Comparison of ENCODE assay signal across 9 mouse cellular contexts in the genomic region with DNA sequence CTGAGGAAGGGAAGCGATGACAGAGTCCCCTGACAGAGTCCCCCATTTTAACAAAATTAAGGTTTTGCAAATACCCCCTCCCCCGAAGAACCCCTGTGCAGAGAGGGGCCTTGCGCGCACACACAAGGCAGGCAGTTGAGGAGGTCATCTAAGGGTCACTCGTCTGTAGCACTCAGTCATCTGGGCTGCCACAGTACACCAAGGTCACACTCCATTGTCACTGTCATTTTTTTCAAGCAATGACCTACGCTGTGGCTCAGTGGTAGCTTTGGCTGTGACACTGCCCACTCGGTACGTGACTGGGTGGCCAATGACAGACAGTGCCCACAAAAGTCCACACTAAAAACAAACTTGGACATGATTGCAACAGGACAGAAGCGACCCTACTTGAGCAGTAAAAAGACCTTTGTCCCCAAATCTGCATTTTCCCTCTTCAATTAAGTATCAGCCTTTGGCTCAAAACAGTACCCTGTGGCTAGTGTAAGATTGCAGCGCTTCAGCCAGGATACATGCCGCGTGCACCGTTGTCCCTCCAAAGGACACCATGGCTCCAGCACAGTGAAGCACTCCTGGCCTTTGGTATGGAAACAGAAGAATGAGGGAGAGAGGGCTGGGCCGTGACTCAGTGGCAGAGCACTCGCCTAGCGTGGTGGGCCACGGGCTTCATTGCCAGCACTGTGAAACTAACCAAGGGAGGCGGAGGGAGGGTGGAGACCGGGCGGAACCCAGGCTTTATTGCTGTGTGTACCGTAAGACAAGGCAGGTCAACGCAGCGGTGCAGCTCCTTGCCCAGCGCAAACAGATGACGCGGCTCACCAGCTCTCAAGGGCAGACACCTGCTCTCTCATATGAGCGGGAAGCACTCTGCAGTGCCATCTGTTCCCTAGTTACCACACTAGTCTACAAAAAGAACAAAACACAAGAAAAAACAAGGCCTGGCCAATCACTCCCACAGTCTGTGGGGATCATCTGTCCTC. TPM values are rescaled to one million over a fixed set of nuclear protein-coding genes. Genes with fewer than 3 reads are reported as not detected.
DNase-seq lines count a peak whose midpoint lies in the region; ATAC-seq and TF ChIP-seq lines count a peak whose summit lies in the region.
"Had no signal": no experiment of that assay in that cellular context is flagged by ENCODE, and none has a peak within 500 bp of the region (broad histone marks: within the 10 kb centered on the region; RNA-seq: fewer than 3 reads in every experiment).

No protein-coding gene starts in this region.

- no peaks in the 10 kb centered on the region for H3K9me3 ChIP-seq in lung, embryonic 16.5 days (ENCODE audit: control insufficient read depth, low read length)
- H3K9me3 ChIP-seq in kidney, embryonic 16.5 days (ENCODE audit: low read length) = no peaks in the 10 kb centered on the region
- H3K9me3 ChIP-seq in liver, embryonic 13.5 days (replicated peaks) = no peaks in the 10 kb centered on the region
- H3K9me3 ChIP-seq: G1E had no signal

- no peak overlapping the region for H3K4me2 ChIP-seq in lung, embryonic 16.5 days (ENCODE audit: low read depth, low read length)
- no peak overlapping the region for H3K4me2 ChIP-seq in kidney, embryonic 16.5 days (replicated peaks; ENCODE audit: low read depth, low read length)
- no peak overlapping the region for H3K4me2 ChIP-seq in liver, embryonic 13.5 days

- no peaks in the 10 kb centered on the region for H3K36me3 ChIP-seq in lung, embryonic 16.5 days (ENCODE audit: control insufficient read depth, insufficient read depth, low read length)
- H3K36me3 ChIP-seq in kidney, embryonic 16.5 days (ENCODE audit: insufficient read depth, low read length) = 0 out of 2 replicates have a peak, but pooled peaks cover 15% of the 10 kb centered on the region
- peaks cover 31% of the 10 kb centered on the region for H3K36me3 ChIP-seq in liver, embryonic 13.5 days
- peaks cover 45% of the 10 kb centered on the region for H3K36me3 ChIP-seq in small intestine, adult 2 months (ENCODE audit: control insufficient read depth, insufficient read depth, low read length)
- H3K36me3 ChIP-seq: G1E had no signal

- H3K27ac ChIP-seq in lung, embryonic 16.5 days (ENCODE audit: low read length) = no peak overlapping the region
- H3K27ac ChIP-seq in cerebellum, adult 2 months (ENCODE audit: insufficient read depth, low read length) = peak overlapping the region; percentile 81
- 0 out of 2 replicates have a peak overlapping the region, but pooled peaks have one; percentile 25 for H3K27ac ChIP-seq in kidney, embryonic 16.5 days (ENCODE audit: low read length)
- peak overlapping the region; percentile 32; the same call in 1 of the 2 replicates for H3K27ac ChIP-seq in liver, embryonic 13.5 days
- H3K27ac ChIP-seq in small intestine, adult 2 months (ENCODE audit: insufficient read depth, low read depth, low read length) = peak overlapping the region; percentile 46; the same call in 1 of the 2 replicates

- ATAC-seq in lung, embryonic 16.5 days (ENCODE audit: low read depth) = peak; percentile 29; the same call in 1 of the 2 replicates
- peak; percentile 39 for ATAC-seq in kidney, embryonic 16.5 days (ENCODE audit: low FRiP score, low TSS enrichment)
- no peak; the same call in 1 of the 2 replicates for ATAC-seq in liver, embryonic 13.5 days (ENCODE audit: low read depth)
- no peak for ATAC-seq in erythroblast, adult 5-6 weeks (replicated peaks; ENCODE audit: low FRiP score, poor library complexity, severe bottlenecking)

- H3K4me1 ChIP-seq in lung, embryonic 16.5 days (replicated peaks; ENCODE audit: control insufficient read depth, insufficient read depth, low read length) = peaks cover 4% of the 10 kb centered on the region; the same call in 1 of the 2 replicates
- H3K4me1 ChIP-seq in cerebellum, adult 2 months (ENCODE audit: control insufficient read depth, insufficient read depth, low read length) = peaks cover 25% of the 10 kb centered on the region
- H3K4me1 ChIP-seq in kidney, embryonic 16.5 days (ENCODE audit: insufficient read depth, low read length) = peaks cover 21% of the 10 kb centered on the region
- H3K4me1 ChIP-seq in liver, embryonic 13.5 days (replicated peaks) = peaks cover 37% of the 10 kb centered on the region
- H3K4me1 ChIP-seq in small intestine, adult 2 months (ENCODE audit: control insufficient read depth, insufficient read depth, insufficient read length, low read length) = peaks cover 16% of the 10 kb centered on the region

- WGBS in lung, embryonic 16.5 days = 67% methylated on average over 27 of the region's 27 CpGs
- WGBS in cerebellum, adult 2 months = 36% methylated on average over 27 of the region's 27 CpGs
- WGBS in kidney, embryonic 16.5 days = 55% methylated on average over 27 of the region's 27 CpGs
- WGBS in liver, embryonic 13.5 days (ENCODE audit: insufficient replicate concordance) = 77% methylated on average over 27 of the region's 27 CpGs
- WGBS in small intestine, adult 2 months = 56% methylated on average over 27 of the region's 27 CpGs

- no peak overlapping the region for H3K4me3 ChIP-seq in lung, embryonic 16.5 days (ENCODE audit: low read length)
- H3K4me3 ChIP-seq in cerebellum, adult 2 months (replicated peaks; ENCODE audit: insufficient read depth, low read depth, low read length) = no peak overlapping the region
- no peak overlapping the region for H3K4me3 ChIP-seq in kidney, embryonic 16.5 days (ENCODE audit: low read length)
- no peak overlapping the region for H3K4me3 ChIP-seq in liver, embryonic 13.5 days (replicated peaks)
- no peak overlapping the region for H3K4me3 ChIP-seq in small intestine, adult 2 months (ENCODE audit: low read depth, low read length)

- TF ChIP-seq CTCF in cerebellum, adult 2 months (IDR thresholded peaks at IDR 0.05; ENCODE audit: borderline replicate concordance, insufficient read depth, low read depth, low read length) = no peak
- no peak for TF ChIP-seq CTCF in small intestine, adult 2 months (IDR thresholded peaks at IDR 0.05; ENCODE audit: extremely low read depth, insufficient read length, insufficient replicate concordance, low read depth, low read length)

- TF ChIP-seq POLR2A in cerebellum, adult 2 months (IDR thresholded peaks at IDR 0.05; ENCODE audit: borderline replicate concordance, insufficient read depth, low read length) = no peak
- TF ChIP-seq POLR2A in small intestine, adult 2 months (IDR thresholded peaks at IDR 0.05; ENCODE audit: low read depth, low read length) = no peak

- no peak overlapping the region for H3K9ac ChIP-seq in lung, embryonic 16.5 days (ENCODE audit: low read length)
- no peak overlapping the region for H3K9ac ChIP-seq in kidney, embryonic 16.5 days (replicated peaks; ENCODE audit: low read length)
- no peak overlapping the region for H3K9ac ChIP-seq in liver, embryonic 13.5 days

- H3K27me3 ChIP-seq in lung, embryonic 16.5 days (ENCODE audit: control insufficient read depth, insufficient read depth, low read depth, low read length) = no peaks in the 10 kb centered on the region
- H3K27me3 ChIP-seq in cerebellum, adult 2 months (ENCODE audit: control insufficient read depth, insufficient read depth, low read length) = no peaks in the 10 kb centered on the region
- no peaks in the 10 kb centered on the region for H3K27me3 ChIP-seq in kidney, embryonic 16.5 days (ENCODE audit: insufficient read depth, low read length)
- H3K27me3 ChIP-seq in liver, embryonic 13.5 days = no peaks in the 10 kb centered on the region
- H3K27me3 ChIP-seq in small intestine, adult 2 months (ENCODE audit: control insufficient read depth, insufficient read depth, low read length) = no peaks in the 10 kb centered on the region

- no peak for DNase-seq in lung, postnatal 36 days
- DNase-seq in cerebellum, adult 2 months = peak; percentile 81 to 86
- peak; percentile 2 for DNase-seq in gastrocnemius, adult 8-10 months (ENCODE audit: low spot score in 2 of 2)
- no peak for DNase-seq in liver, embryonic 13.5 days

RNA-seq across cellular contexts. Expression of gene B4galt5, which starts 50.0 kb away (rescaled TPM):
- polyA plus RNA-seq in lung, embryonic 16.5 days (2015; fragmentation: Nextera tagmentation; extraction: Ambion mirVana) = 7.3 and 8.3 TPM in 2 replicates
- polyA plus RNA-seq in cerebellum, adult 2 months (2012; rRNA removed) = 53.5 and 59.4 TPM in 2 replicates
- total RNA-seq in gastrocnemius, adult 8-10 months (2022) = 10 to 100 TPM in 1 of 4 experiments, 1 to 10 TPM in 3; 6.2 to 13.3 (median 8.8) TPM
- polyA plus RNA-seq in kidney, embryonic 16.5 days (2015; fragmentation: Nextera tagmentation; extraction: Ambion mirVana) = 8.9 and 9.4 TPM in 2 replicates
- polyA plus RNA-seq in liver, embryonic 13.5 days (2015; fragmentation: Nextera tagmentation; extraction: Ambion mirVana) = 2.9 and 3.2 TPM in 2 replicates
- 24.8 and 84.7 TPM in 2 replicates for polyA plus RNA-seq in small intestine, adult 2 months (2012; rRNA removed)
- total RNA-seq in erythroblast, adult 5-6 weeks (2015; ENCODE audit: low replicate concordance) = 12.1 and 17.9 TPM in 2 replicates
- total RNA-seq in erythroblast, adult 5-6 weeks (2017; ENCODE audit: low replicate concordance) = 4.8 and 9.8 TPM in 2 replicates

RNA-seq across cellular contexts. Expression of gene Ptgis, which starts 58.6 kb away (rescaled TPM):
- polyA plus RNA-seq in lung, embryonic 16.5 days (2015; fragmentation: Nextera tagmentation; extraction: Ambion mirVana) = 14.4 and 15.8 TPM in 2 replicates
- polyA plus RNA-seq in cerebellum, adult 2 months (2012; rRNA removed) = 1.8 and 2.0 TPM in 2 replicates
- 1 to 10 TPM; 1.1 to 3.3 (median 1.9) TPM for total RNA-seq in gastrocnemius, adult 8-10 months (2022)
- polyA plus RNA-seq in kidney, embryonic 16.5 days (2015; fragmentation: Nextera tagmentation; extraction: Ambion mirVana) = 18.4 and 20.6 TPM in 2 replicates
- polyA plus RNA-seq in liver, embryonic 13.5 days (2015; fragmentation: Nextera tagmentation; extraction: Ambion mirVana) = 1.2 and 1.4 TPM in 2 replicates
- 3.2 and 5.2 TPM in 2 replicates for polyA plus RNA-seq in small intestine, adult 2 months (2012; rRNA removed)
- not detected in 2 replicates for total RNA-seq in erythroblast, adult 5-6 weeks (2015; ENCODE audit: low replicate concordance)
- total RNA-seq in erythroblast, adult 5-6 weeks (2017; ENCODE audit: low replicate concordance) = not detected in 2 replicates
- total RNA-seq: G1E had no signal
- polyA plus RNA-seq: G1E had no signal

Comparison
In these comparisons a context has a peak if more than half of its experiments do, and no peak if none do; other contexts are left out.
1. ATAC-seq: peak in lung, embryonic 16.5 days (single experiment) and kidney, embryonic 16.5 days (single experiment); none in liver, embryonic 13.5 days (single experiment) and erythroblast, adult 5-6 weeks (single experiment).
2. DNase-seq: peak in cerebellum, adult 2 months (2 of 2) and gastrocnemius, adult 8-10 months (2 of 2); none in lung, postnatal 36 days (single experiment) and liver, embryonic 13.5 days (single experiment).